Mouse (Mus musculus) spleen, adult 2 months (tissue): Measurements from ENCODE around the gene Reps2.

Experiments used
- CTCF ChIP-seq: fragments of 200-500 bp; IDR thresholded peaks from 2 replicates; pipeline ENCODE4 v1.5.1; 2011; ENCODE audit warnings: mild to moderate bottlenecking, inconsistent platforms; ENCODE audit not compliant: insufficient read depth, insufficient read length, insufficient replicate concordance; ENCODE audit errors: extremely low read depth
- POLR2A ChIP-seq: fragments of 200-500 bp; IDR thresholded peaks from 2 replicates; pipeline ENCODE4 v1.6.1; 2011; ENCODE audit warnings: low read depth, low read length, inconsistent platforms

DNA sequence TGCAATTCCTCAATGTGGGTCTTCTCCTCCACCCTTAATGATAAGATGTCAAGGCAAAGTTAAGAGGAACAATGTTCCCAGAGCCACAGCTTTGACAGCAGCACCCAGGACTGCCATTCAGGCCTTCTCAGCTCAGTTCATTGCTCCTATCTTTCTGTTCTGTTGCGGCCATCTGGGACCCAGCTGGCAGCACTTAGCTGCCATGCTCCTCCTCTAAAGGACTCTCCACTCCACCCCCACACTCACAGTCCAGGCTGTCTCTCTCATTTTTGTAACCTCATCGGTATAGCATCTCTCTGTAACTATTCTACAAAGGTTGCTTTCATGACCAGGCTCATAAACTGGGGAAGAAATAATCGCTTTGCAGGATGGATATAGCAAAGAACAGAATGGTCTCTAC, 241.0 kb downstream of the Reps2 start:
- TF ChIP-seq CTCF (no peak), POLR2A (no peak)
